Mouse (Mus musculus) heart, postnatal 0 days (tissue): Measurements from ENCODE around the gene Elmo2.

Experiments used
- CTCF ChIP-seq: IDR thresholded peaks from 2 replicates; pipeline ENCODE4 v1.5.1; 2016; ENCODE audit warnings: antibody characterized with exemption, control low read depth, low read depth
- EP300 ChIP-seq: IDR thresholded peaks from 2 replicates; pipeline ENCODE4 v1.6.1; 2016; ENCODE audit warnings: antibody characterized with exemption, low read depth

- TF ChIP-seq CTCF (no peak), EP300 (no peak)
Observed at GRCm38 (mm10) chr2:165319503-165319902, 6.8 kb downstream of the Elmo2 start.
